Mouse (Mus musculus): ENCODE data around the gene Epb41l4b.

DNA sequence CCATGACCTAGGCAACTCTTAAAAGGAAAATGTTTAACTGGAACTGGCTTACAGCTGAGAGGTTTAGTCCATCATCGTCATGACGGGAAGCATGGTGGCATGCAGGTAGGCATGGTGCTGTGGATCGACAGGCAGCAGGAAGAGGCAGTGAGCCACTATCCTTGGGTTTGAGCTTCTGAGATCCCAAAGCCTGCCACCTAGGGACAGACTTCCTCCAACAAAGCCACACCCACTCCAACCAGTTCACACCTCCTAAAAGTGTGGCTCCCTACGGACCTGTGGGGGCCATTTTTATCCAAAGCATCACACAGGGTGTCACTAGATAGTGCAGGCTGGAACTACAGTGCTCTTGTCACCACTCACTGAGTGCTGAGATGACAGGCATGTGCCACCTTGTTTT is 31.8 kb downstream of the Epb41l4b start:
- TF ChIP-seq CTCF (IDR thresholded peaks at IDR 0.05; ENCODE audit: borderline replicate concordance, insufficient read depth, low read length): no peak
- no peak for TF ChIP-seq POLR2A (IDR thresholded peaks at IDR 0.05; ENCODE audit: low read depth, low read length)
